Mouse (Mus musculus) lung, postnatal 0 days (tissue): ENCODE measurements around the gene Nlrp1a. TPM values are rescaled to one million over a fixed set of nuclear protein-coding genes. Genes with fewer than 3 reads are reported as not detected.

ENCODE experiments used
- ATAC-seq: fragments of 200-750 bp; cut with Nextera tagmentation; 2 replicates; pipeline ENCODE4 v1.8.0; 2017; ENCODE audit warnings: moderate library complexity
- DNase-seq: peaks from one replicate; pipeline ENCODE4 v3.0.0-alpha.2; 2016; ENCODE audit warnings: low spot score
- H3K27ac ChIP-seq: fragments of 300-500 bp; sonication (generic); 2 replicates; pipeline ENCODE4 v1.5.1; 2014; ENCODE audit warnings: antibody characterized with exemption, mild to moderate bottlenecking, low read length, mixed read lengths
- H3K27me3 ChIP-seq: fragments of 300-500 bp; sonication (generic); replicated peaks from 2 replicates; pipeline ENCODE4 v1.6.1; 2014; ENCODE audit warnings: low read length, mixed read lengths; ENCODE audit not compliant: insufficient read depth
- H3K36me3 ChIP-seq: fragments of 300-500 bp; sonication (generic); 2 replicates; pipeline ENCODE4 v1.6.1; 2014; ENCODE audit warnings: low read length, mixed read lengths; ENCODE audit not compliant: insufficient read depth
- H3K4me1 ChIP-seq: fragments of 300-500 bp; sonication (generic); 2 replicates; pipeline ENCODE4 v1.6.1; 2014; ENCODE audit warnings: antibody characterized with exemption, low read depth, low read length, mixed read lengths; ENCODE audit not compliant: insufficient read depth
- H3K4me2 ChIP-seq: fragments of 300-500 bp; sonication (generic); replicated peaks from 2 replicates; pipeline ENCODE4 v1.6.1; 2014; ENCODE audit warnings: low read depth, mild to moderate bottlenecking, low read length, moderate library complexity, mixed read lengths
- H3K4me3 ChIP-seq: fragments of 300-500 bp; sonication (generic); 2 replicates; pipeline ENCODE4 v1.5.1; 2014; ENCODE audit warnings: low read depth, low read length
- H3K9ac ChIP-seq: fragments of 300-500 bp; sonication (generic); replicated peaks from 2 replicates; pipeline ENCODE4 v1.6.1; 2014; ENCODE audit warnings: low read depth, mild to moderate bottlenecking
- H3K9me3 ChIP-seq: fragments of 300-500 bp; sonication (generic); 2 replicates; pipeline ENCODE4 v1.6.1; 2016; ENCODE audit warnings: low read length, mixed read lengths
- CTCF ChIP-seq: IDR thresholded peaks from 2 replicates; pipeline ENCODE4 v1.5.1; 2016; ENCODE audit warnings: antibody characterized with exemption, mild to moderate bottlenecking
- EP300 ChIP-seq: IDR thresholded peaks from 2 replicates; pipeline ENCODE4 v1.6.1; 2016; ENCODE audit warnings: antibody characterized with exemption, mild to moderate bottlenecking, control low read depth
- WGBS: fragments of 180-500 bp; shearing (Covaris S2); extraction: QIAGEN DNeasy Blood & Tissue Kit; methylation state at CpG from one replicate; pipeline ENCODE4 v1.1.7; 2014; 5-methylcytosine and 5-hydroxymethylcytosine counted together
- polyA plus RNA-seq: library from polyadenylated mRNA; unstranded; fragments of >200 nt; fragmentation: Nextera tagmentation; extraction: Ambion mirVana; gene quantifications from 2 replicates; pipeline ENCODE4 v1.2.1, GENCODE M21; 2015

Gene Nlrp1a
- 0.12 and 0.13 TPM in 2 replicates for polyA plus RNA-seq

- TF ChIP-seq CTCF: no peak
- no peak for TF ChIP-seq EP300
- H3K9ac ChIP-seq: no peak within 1 kb of the TSS
- H3K4me2 ChIP-seq: no peak within 1 kb of the TSS
- H3K36me3 ChIP-seq: no peaks in the 10 kb centered on the region
- H3K4me1 ChIP-seq: no peaks in the 10 kb centered on the region
- DNase-seq: peak; percentile 19
- no peaks in the 10 kb centered on the region for H3K27me3 ChIP-seq
- H3K27ac ChIP-seq: no peak within 1 kb of the TSS
- 47% methylated on average over 3 of the region's 3 CpGs for WGBS
- peak; percentile 38 for ATAC-seq
- no peak within 1 kb of the TSS for H3K4me3 ChIP-seq
- H3K9me3 ChIP-seq: no peaks in the 10 kb centered on the region
Measured at GRCm38 (mm10) chr11:71144661-71145060, at the start of gene Nlrp1a. TSS of gene Nlrp1a (minus strand) at chr11:71144704.

- H3K27ac ChIP-seq: no peak overlapping the region
- no peaks in the 10 kb centered on the region for H3K36me3 ChIP-seq
- H3K9me3 ChIP-seq: no peaks in the 10 kb centered on the region
- TF ChIP-seq CTCF (no peak), EP300 (no peak)
- H3K27me3 ChIP-seq: no peaks in the 10 kb centered on the region
- ATAC-seq: no peak
- no peak overlapping the region for H3K4me2 ChIP-seq
- H3K4me1 ChIP-seq: no peaks in the 10 kb centered on the region
- 66% methylated on average over 1 of the region's 1 CpGs for WGBS
- H3K4me3 ChIP-seq: no peak overlapping the region
- DNase-seq: no peak
- no peak overlapping the region for H3K9ac ChIP-seq
Measured at GRCm38 (mm10) chr11:71169633-71170032, 25.1 kb upstream of the Nlrp1a start.

DNA sequence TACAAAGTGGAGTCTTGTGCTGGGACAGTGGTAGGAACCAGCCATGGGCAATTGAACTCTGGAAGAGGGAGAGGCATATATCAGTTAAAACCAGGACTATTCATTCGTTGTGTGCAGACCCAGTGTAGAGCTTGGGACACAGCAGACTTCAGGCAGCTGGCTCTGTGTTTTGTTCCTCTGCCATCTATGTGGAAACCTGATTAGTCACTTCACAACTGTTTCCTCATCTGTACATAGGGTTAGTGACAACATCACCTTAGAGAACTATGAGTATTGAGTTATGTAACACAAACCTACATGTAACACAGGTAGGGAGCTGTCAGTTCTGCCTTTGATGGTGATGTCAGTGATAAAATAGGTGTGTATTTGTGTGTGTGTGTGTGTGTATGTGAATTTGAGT is 19.6 kb upstream of the Nlrp1a start:
- Histone ChIP-seq H3K4me3 (no peak overlapping the region), H3K27ac (no peak overlapping the region), H3K9ac (no peak overlapping the region), H3K36me3 (no peaks in the 10 kb centered on the region), H3K4me2 (no peak overlapping the region), H3K27me3 (no peaks in the 10 kb centered on the region), H3K9me3 (no peaks in the 10 kb centered on the region), H3K4me1 (no peaks in the 10 kb centered on the region)
- WGBS: 50% methylated on average over 1 of the region's 1 CpGs
- TF ChIP-seq CTCF: no peak
- no peak for TF ChIP-seq EP300
- ATAC-seq (no peak), DNase-seq (peak; percentile 8)

- no peak for ATAC-seq
- Histone ChIP-seq H3K4me3 (no peak overlapping the region), H3K27ac (no peak overlapping the region), H3K9me3 (no peaks in the 10 kb centered on the region), H3K4me2 (no peak overlapping the region), H3K36me3 (no peaks in the 10 kb centered on the region), H3K4me1 (no peaks in the 10 kb centered on the region), H3K27me3 (no peaks in the 10 kb centered on the region), H3K9ac (no peak overlapping the region)
- WGBS: 57% methylated on average over 3 of the region's 3 CpGs
- DNase-seq: no peak
- TF ChIP-seq EP300: no peak
Measured at GRCm38 (mm10) chr11:71159439-71160136, 15.1 kb upstream of the Nlrp1a start.

- Histone ChIP-seq H3K4me2 (no peak overlapping the region), H3K27me3 (no peaks in the 10 kb centered on the region), H3K9ac (no peak overlapping the region), H3K4me1 (no peaks in the 10 kb centered on the region), H3K27ac (no peak overlapping the region), H3K9me3 (no peaks in the 10 kb centered on the region), H3K4me3 (no peak overlapping the region), H3K36me3 (no peaks in the 10 kb centered on the region)
- no peak for TF ChIP-seq CTCF
- no peak for TF ChIP-seq EP300
- WGBS: 77% methylated on average over 1 of the region's 1 CpGs
- DNase-seq (no peak), ATAC-seq (no peak)
Measured at GRCm38 (mm10) chr11:71155272-71155671, 10.8 kb upstream of the Nlrp1a start.

DNA sequence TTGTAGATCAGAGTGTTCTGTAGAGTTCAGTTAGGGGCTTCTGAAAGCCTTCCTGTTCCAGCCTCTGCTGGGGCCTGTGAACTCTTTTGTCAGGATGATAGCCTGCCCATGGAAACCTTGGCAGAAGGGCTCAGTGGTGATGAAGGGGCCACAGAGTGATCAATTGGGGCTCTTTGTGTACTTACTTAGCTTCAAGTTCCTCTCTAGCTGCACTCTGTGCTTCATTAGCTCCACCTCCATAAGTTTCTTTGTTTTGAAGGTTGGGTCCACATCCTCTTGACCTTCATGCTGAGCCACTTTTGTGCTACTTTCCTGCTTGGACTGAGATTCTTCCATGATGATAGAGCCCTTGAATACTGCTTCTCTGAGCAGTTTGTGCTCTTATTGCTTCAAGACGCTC is 2.5 kb downstream of the Nlrp1a start:
- DNase-seq (no peak), ATAC-seq (no peak)
- Histone ChIP-seq H3K9ac (no peak overlapping the region), H3K4me1 (no peaks in the 10 kb centered on the region), H3K9me3 (no peaks in the 10 kb centered on the region), H3K4me2 (no peak overlapping the region), H3K27ac (no peak overlapping the region), H3K27me3 (no peaks in the 10 kb centered on the region), H3K36me3 (no peaks in the 10 kb centered on the region), H3K4me3 (no peak overlapping the region)
- WGBS: 73% methylated on average over 1 of the region's 1 CpGs
- TF ChIP-seq EP300 (no peak), CTCF (no peak)
